Mouse (Mus musculus) kidney, adult 2 months (tissue): ENCODE measurements around the gene Psg16.

Experiments used
- CTCF ChIP-seq: fragments of 200-500 bp; conservative IDR thresholded peaks from 2 replicates; pipeline ENCODE4 v1.5.1; 2011; ENCODE audit warnings: low read depth, mild to moderate bottlenecking, control low read depth, low read length, moderate library complexity, mixed read lengths; ENCODE audit not compliant: insufficient read depth, insufficient read length
- POLR2A ChIP-seq: fragments of 200-500 bp; IDR thresholded peaks from one replicate; pipeline ENCODE4 v1.6.1; 2011; ENCODE audit warnings: low read depth, low read length, control low read depth

DNA sequence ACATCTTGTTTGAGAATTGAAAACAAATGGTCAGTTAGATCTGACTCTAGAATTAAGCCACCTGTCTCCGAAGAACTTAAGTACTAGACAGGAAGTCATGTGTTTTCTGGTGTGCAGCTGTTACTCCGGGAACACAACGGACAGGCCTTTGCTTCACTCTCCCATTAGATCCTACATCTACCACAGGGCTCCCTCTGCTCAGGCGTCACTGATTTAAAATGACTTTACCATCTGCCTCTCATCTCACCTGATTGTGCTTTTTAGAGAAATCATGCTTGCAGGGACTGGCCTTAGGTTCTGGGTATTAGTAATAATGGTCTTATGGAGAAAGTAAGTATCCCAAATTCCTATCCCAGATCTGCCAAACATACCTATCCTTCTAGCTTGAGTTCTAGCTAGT lies 8.9 kb downstream of the Psg16 start:
- TF ChIP-seq CTCF (no peak), POLR2A (no peak)
